Mouse (Mus musculus): ENCODE measurements around the gene Gli2.

DNA sequence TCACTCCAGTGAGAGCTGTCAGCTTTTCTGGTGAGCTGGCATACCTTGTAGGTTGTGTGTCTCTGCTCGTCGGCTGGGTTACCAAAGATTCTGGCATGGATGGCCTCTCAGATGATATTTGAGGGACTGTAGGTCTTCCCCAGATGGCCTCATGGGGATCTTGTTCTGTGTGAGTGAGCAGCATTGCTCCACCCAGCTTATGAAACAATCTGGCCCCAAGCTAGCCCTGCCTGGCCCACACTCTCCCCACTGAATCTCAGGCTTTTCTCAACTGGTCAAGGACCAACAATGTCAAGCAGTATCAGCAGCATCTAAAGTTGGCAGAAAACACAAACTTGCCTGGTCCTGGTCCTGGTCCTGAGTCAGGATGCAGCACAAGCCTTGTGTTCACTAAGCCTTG lies 105.0 kb downstream of the Gli2 start:
- TF ChIP-seq CEBPB (IDR thresholded peaks at IDR 0.05; ENCODE audit: insufficient read depth, poor library complexity, severe bottlenecking) (no peak), E2F4 (IDR thresholded peaks at IDR 0.05; ENCODE audit: insufficient read depth) (no peak), POLR2A (IDR thresholded peaks at IDR 0.05; ENCODE audit: insufficient read length, low read depth) (no peak), USF1 (IDR thresholded peaks at IDR 0.05; ENCODE audit: low read depth) (no peak), POLR2AphosphoS2 (IDR thresholded peaks at IDR 0.05; ENCODE audit: insufficient read length, low read depth) (no peak), MYOG (IDR thresholded peaks at IDR 0.05; ENCODE audit: control insufficient read depth in 1 of 3, insufficient read depth in 1 of 3, insufficient read length in 2 of 3, low read depth in 2 of 3) (no peak), TCF12 (IDR thresholded peaks at IDR 0.05; ENCODE audit: insufficient read depth, poor library complexity, severe bottlenecking) (no peak), MYOD1 (IDR thresholded peaks at IDR 0.05; ENCODE audit: control insufficient read depth in 1 of 3, insufficient read length in 2 of 3, low read depth in 2 of 3) (no peak), SRF (IDR thresholded peaks at IDR 0.05; ENCODE audit: control insufficient read depth, insufficient read length, low read depth) (no peak), MAX (IDR thresholded peaks at IDR 0.05; ENCODE audit: low read depth) (no peak)

All from myocyte (in vitro differentiated cells).